Mouse (Mus musculus) embryonic fibroblast, embryonic 13.5 days (primary cell): ENCODE data around the gene Olfr1477.

Experiments used
- CTCF ChIP-seq: IDR thresholded peaks from 2 replicates; pipeline ENCODE4 v1.5.1; 2011; ENCODE audit warnings: mild to moderate bottlenecking, control low read depth, low read length, moderate library complexity, borderline replicate concordance; ENCODE audit not compliant: insufficient read depth
- POLR2A ChIP-seq: IDR thresholded peaks from 2 replicates; pipeline ENCODE4 v1.6.1; 2011; ENCODE audit warnings: low read depth, mild to moderate bottlenecking, control low read depth, low read length, moderate library complexity

GRCm38 (mm10) chr19:13480096-13480495 lies 20.2 kb upstream of the Olfr1477 start, which contains the start of gene Olfr1475:
- TF ChIP-seq CTCF (no peak), POLR2A (no peak)
